In genomic region chr5:139457241-139457640, GRCm38 (mm10) we compare ENCODE assay signal across 28 mouse cellular contexts. TPM values are rescaled to one million over a fixed set of nuclear protein-coding genes. Genes with fewer than 3 reads are reported as not detected.
DNase-seq lines count a peak whose midpoint lies in the region; ATAC-seq lines count a peak whose summit lies in the region.
"Had no signal": no experiment of that assay in that cellular context is flagged by ENCODE, and none has a peak within 500 bp of the region (broad histone marks: within the 10 kb centered on the region; RNA-seq: fewer than 3 reads in every experiment).

No protein-coding gene starts in this region.

- no peak overlapping the region for H3K9ac ChIP-seq in lung, embryonic 16.5 days (ENCODE audit: low read length)
- H3K9ac ChIP-seq: forebrain, embryonic 13.5 days; heart, embryonic 15.5 days; liver, embryonic 13.5 days; midbrain, embryonic 15.5 days; neural tube, embryonic 15.5 days had no signal

- peaks cover 13% of the 10 kb centered on the region for H3K4me1 ChIP-seq in lung, embryonic 16.5 days (replicated peaks; ENCODE audit: control insufficient read depth, insufficient read depth, low read length)

- no peaks in the 10 kb centered on the region for H3K9me3 ChIP-seq in lung, embryonic 16.5 days (ENCODE audit: control insufficient read depth, low read length)
- H3K9me3 ChIP-seq: forebrain, embryonic 13.5 days; heart, embryonic 10.5 days; heart, embryonic 15.5 days; liver, embryonic 13.5 days; midbrain, embryonic 10.5 days; midbrain, embryonic 15.5 days; neural tube, embryonic 15.5 days had no signal

- H3K36me3 ChIP-seq in lung, embryonic 16.5 days (ENCODE audit: control insufficient read depth, insufficient read depth, low read length), result no peaks in the 10 kb centered on the region; the same call in 1 of the 2 replicates
- H3K36me3 ChIP-seq in macrophage (ENCODE audit: inconsistent target), result no peaks in the 10 kb centered on the region
- H3K36me3 ChIP-seq: heart, embryonic 15.5 days; midbrain, embryonic 15.5 days had no signal

- ATAC-seq in lung, embryonic 16.5 days (ENCODE audit: low read depth), result no peak
- ATAC-seq: forebrain, embryonic 13.5 days; hindbrain, embryonic 16.5 days; midbrain, embryonic 15.5 days; Patski had no signal

- WGBS in lung, embryonic 16.5 days, result 55% methylated on average over 8 of the region's 8 CpGs
- 75% methylated on average over 8 of the region's 8 CpGs for WGBS in macrophage (ENCODE audit: missing documents)

- H3K4me2 ChIP-seq in lung, embryonic 16.5 days (ENCODE audit: low read depth, low read length), result peak overlapping the region; percentile 4; the same call in 1 of the 2 replicates
- H3K4me2 ChIP-seq: forebrain, embryonic 13.5 days; heart, embryonic 15.5 days; liver, embryonic 13.5 days; midbrain, embryonic 15.5 days; neural tube, embryonic 15.5 days had no signal

- H3K79me2 ChIP-seq in macrophage (ENCODE audit: inconsistent target), result peaks cover 4% of the 10 kb centered on the region; the same call in 1 of the 2 replicates

- peak overlapping the region; percentile 58 for H3K27ac ChIP-seq in lung, embryonic 16.5 days (ENCODE audit: low read length)
- H3K27ac ChIP-seq in macrophage, result peak overlapping the region; percentile 18
- H3K27ac ChIP-seq: forebrain, embryonic 13.5 days; heart, embryonic 10.5 days; heart, embryonic 15.5 days; layer of hippocampus, adult 2 months; liver, embryonic 13.5 days; midbrain, embryonic 10.5 days; midbrain, embryonic 15.5 days; neural tube, embryonic 15.5 days had no signal

- peak; percentile 65 to 71 for DNase-seq in lung, adult 18-20 months
- no peak for DNase-seq in lung, postnatal 10 days
- DNase-seq in kidney, postnatal 4 days, result no peak
- DNase-seq in layer of hippocampus, postnatal 25 days (ENCODE audit: extremely low spot score in 1 of 2, low spot score in 1 of 2), result no peak
- DNase-seq in adrenal gland, postnatal 10 days, result no peak
- DNase-seq: adrenal gland, postnatal 14 days; cerebellum, adult 8-10 months; cerebellum, postnatal 36 days; gastrocnemius, postnatal 25 days; heart, adult 11 months; kidney, adult 9 months; kidney, postnatal 10 days; left cerebral cortex, postnatal 4 days; liver, embryonic 13.5 days; retina, postnatal 1 day; right cerebral cortex, postnatal 14 days had no signal

- no peaks in the 10 kb centered on the region for H3K27me3 ChIP-seq in lung, embryonic 16.5 days (ENCODE audit: control insufficient read depth, insufficient read depth, low read depth, low read length)
- H3K27me3 ChIP-seq: forebrain, embryonic 13.5 days; heart, embryonic 15.5 days; liver, embryonic 13.5 days; midbrain, embryonic 15.5 days; neural tube, embryonic 15.5 days; Patski had no signal

- H3K4me3 ChIP-seq in lung, embryonic 16.5 days (ENCODE audit: low read length), result no peak overlapping the region
- H3K4me3 ChIP-seq in macrophage (ENCODE audit: inconsistent target), result no peak overlapping the region
- H3K4me3 ChIP-seq: forebrain, embryonic 13.5 days; heart, embryonic 10.5 days; heart, embryonic 15.5 days; layer of hippocampus, adult 2 months; liver, embryonic 13.5 days; midbrain, embryonic 10.5 days; midbrain, embryonic 15.5 days; neural tube, embryonic 15.5 days had no signal

RNA-seq across cellular contexts. Expression of gene 3110082I17Rik, which starts 3.1 kb away (rescaled TPM):
- polyA plus RNA-seq in lung, embryonic 16.5 days (2015; fragmentation: Nextera tagmentation; extraction: Ambion mirVana), result 35.6 and 38.6 TPM in 2 replicates
- 10 to 100 TPM in 17 of 26 experiments, 1 to 10 TPM in 8, under 1 TPM in 1; 0.88 to 24.9 (median 13.5) TPM for total RNA-seq in macrophage (2018; cell fraction: chromatin; rRNA removed)
- total RNA-seq in macrophage (2018; cell fraction: cytosol; rRNA removed), result 10 to 100 TPM in 23 of 26 experiments, 1 to 10 TPM in 3; 9.7 to 21.9 (median 13.3) TPM
- 10 to 100 TPM in 12 of 26 experiments, 1 to 10 TPM in 14; 1.7 to 30.0 (median 9.4) TPM for total RNA-seq in macrophage (2018; cell fraction: nucleus; rRNA removed)
- 12.7 to 32.4 TPM (median 24.1 TPM) in 3 replicates for polyA plus RNA-seq in macrophage (2018)
- 10 to 100 TPM; 14.0 to 17.3 TPM for total RNA-seq in layer of hippocampus, postnatal 25 days (2021)
- 10 to 100 TPM; 10.6 to 12.9 TPM for total RNA-seq in adrenal gland, postnatal 10 days (2021)

RNA-seq across cellular contexts. Expression of gene Zfand2a, which starts 27.1 kb away (rescaled TPM):
- 9.3 and 10.7 TPM in 2 replicates for polyA plus RNA-seq in lung, embryonic 16.5 days (2015; fragmentation: Nextera tagmentation; extraction: Ambion mirVana)
- 100 to 1,000 TPM in 7 of 26 experiments, 10 to 100 TPM in 19; 28.9 to 157 (median 51.0) TPM for total RNA-seq in macrophage (2018; cell fraction: chromatin; rRNA removed)
- 100 to 1,000 TPM in 10 of 26 experiments, 10 to 100 TPM in 16; 43.5 to 133 (median 84.6) TPM for total RNA-seq in macrophage (2018; cell fraction: cytosol; rRNA removed)
- 100 to 1,000 TPM in 8 of 26 experiments, 10 to 100 TPM in 18; 31.3 to 136 (median 67.1) TPM for total RNA-seq in macrophage (2018; cell fraction: nucleus; rRNA removed)
- polyA plus RNA-seq in macrophage (2018), result 68.1 to 90.9 TPM (median 76.5 TPM) in 3 replicates
- total RNA-seq in layer of hippocampus, postnatal 25 days (2021), result 10 to 100 TPM; 66.4 to 70.4 TPM
- total RNA-seq in adrenal gland, postnatal 10 days (2021), result 10 to 100 TPM; 23.2 to 26.3 TPM

RNA-seq across cellular contexts. Expression of gene Gper1, which starts 34.3 kb away (rescaled TPM):
- polyA plus RNA-seq in lung, embryonic 16.5 days (2015; fragmentation: Nextera tagmentation; extraction: Ambion mirVana), result 7.4 and 7.6 TPM in 2 replicates
- total RNA-seq in macrophage (2018; cell fraction: chromatin; rRNA removed), result 1 to 10 TPM in 1 of 26 experiments, under 1 TPM in 1, not detected in 24; 0.33 to 1.3 TPM
- not detected for total RNA-seq in macrophage (2018; cell fraction: cytosol; rRNA removed)
- total RNA-seq in macrophage (2018; cell fraction: nucleus; rRNA removed), result not detected
- polyA plus RNA-seq in macrophage (2018), result not detected in 3 replicates
- 1 to 10 TPM; 2.3 to 2.8 TPM for total RNA-seq in layer of hippocampus, postnatal 25 days (2021)
- total RNA-seq in adrenal gland, postnatal 10 days (2021), result 1 to 10 TPM; 4.1 to 5.6 TPM
- total RNA-seq: megakaryocyte progenitor cell, adult 5-6 weeks had no signal

RNA-seq across cellular contexts. Expression of gene C130050O18Rik, which starts 52.2 kb away (rescaled TPM):
- 1.3 and 1.7 TPM in 2 replicates for polyA plus RNA-seq in lung, embryonic 16.5 days (2015; fragmentation: Nextera tagmentation; extraction: Ambion mirVana)
- total RNA-seq in macrophage (2018; cell fraction: chromatin; rRNA removed), result 10 to 100 TPM in 4 of 26 experiments, 1 to 10 TPM in 16, under 1 TPM in 4, not detected in 2; 0.41 to 20.1 (median 4.7) TPM
- total RNA-seq in macrophage (2018; cell fraction: cytosol; rRNA removed), result 10 to 100 TPM in 5 of 26 experiments, 1 to 10 TPM in 21; 1.4 to 11.9 (median 5.5) TPM
- total RNA-seq in macrophage (2018; cell fraction: nucleus; rRNA removed), result 10 to 100 TPM in 6 of 26 experiments, 1 to 10 TPM in 19, not detected in 1; 2.1 to 17.8 (median 7.3) TPM
- 3.5 to 9.1 TPM (median 7.6 TPM) in 3 replicates for polyA plus RNA-seq in macrophage (2018)
- under 1 TPM; 0.25 to 0.33 TPM for total RNA-seq in layer of hippocampus, postnatal 25 days (2021)
- total RNA-seq in adrenal gland, postnatal 10 days (2021), result under 1 TPM; 0.81 to 0.91 TPM
- total RNA-seq: left cerebral cortex, postnatal 4 days had no signal

Comparison
In these comparisons a context has a peak if more than half of its experiments do, and no peak if none do; other contexts are left out.
1. DNase-seq: peak in lung, adult 18-20 months (2 of 2); none in lung, postnatal 10 days (single experiment), kidney, postnatal 4 days (0 of 2), layer of hippocampus, postnatal 25 days (0 of 2) and adrenal gland, postnatal 10 days (single experiment).